Mouse (Mus musculus) hindbrain, embryonic 11.5 days (tissue): ENCODE data around the gene Mef2d. TPM values are rescaled to one million over a fixed set of nuclear protein-coding genes. Genes with fewer than 3 reads are reported as not detected.
"Not testable (repeated sequence)": the region's sequence is repeated elsewhere in the genome, so short reads cannot be mapped to it uniquely, and the experiment has no call there.

Experiments
- ATAC-seq: fragments of 200-750 bp; cut with Nextera tagmentation; 2 replicates; pipeline ENCODE4 v1.8.0; 2017; ENCODE audit warnings: mild to moderate bottlenecking, moderate TSS enrichment, moderate library complexity; ENCODE audit not compliant: low FRiP score
- DNase-seq: peaks from one replicate; pipeline ENCODE4 v3.0.0-alpha.2; 2015; ENCODE audit warnings: low spot score
- H3K27ac ChIP-seq: fragments of 300-500 bp; sonication (generic); 2 replicates; pipeline ENCODE4 v1.5.1; 2014; ENCODE audit warnings: mild to moderate bottlenecking, low read depth, low read length
- H3K27me3 ChIP-seq: fragments of 300-500 bp; sonication (generic); 2 replicates; pipeline ENCODE4 v1.6.1; 2014; ENCODE audit warnings: mild to moderate bottlenecking, low read length, moderate library complexity, mixed read lengths; ENCODE audit not compliant: control insufficient read depth, insufficient read depth
- H3K36me3 ChIP-seq: fragments of 300-500 bp; sonication (generic); 2 replicates; pipeline ENCODE4 v1.6.1; 2014; ENCODE audit warnings: mild to moderate bottlenecking, low read length, moderate library complexity, mixed read lengths; ENCODE audit not compliant: control insufficient read depth, insufficient read depth
- H3K4me1 ChIP-seq: fragments of 300-500 bp; sonication (generic); replicated peaks from 2 replicates; pipeline ENCODE4 v1.6.1; 2014; ENCODE audit warnings: low read length, mixed read lengths; ENCODE audit not compliant: control insufficient read depth, insufficient read depth
- H3K4me2 ChIP-seq: fragments of 300-500 bp; sonication (generic); replicated peaks from 2 replicates; pipeline ENCODE4 v1.6.1; 2014; ENCODE audit warnings: mild to moderate bottlenecking, low read depth, low read length
- H3K4me3 ChIP-seq: fragments of 300-500 bp; sonication (generic); 2 replicates; pipeline ENCODE4 v1.5.1; 2014; ENCODE audit warnings: low read depth, low read length
- H3K9ac ChIP-seq: fragments of 300-500 bp; sonication (generic); 2 replicates; pipeline ENCODE4 v1.6.1; 2014; ENCODE audit warnings: low read depth, low read length
- H3K9me3 ChIP-seq: fragments of 300-500 bp; sonication (generic); 2 replicates; pipeline ENCODE4 v1.6.1; 2016; ENCODE audit warnings: low read length; ENCODE audit not compliant: control insufficient read depth
- WGBS: fragments of 180-500 bp; shearing (Covaris S2); extraction: QIAGEN DNeasy Blood & Tissue Kit; methylation state at CpG from one replicate; pipeline ENCODE4 v1.1.7; 2014; 5-methylcytosine and 5-hydroxymethylcytosine counted together
- polyA plus RNA-seq: library from polyadenylated mRNA; unstranded; fragments of >200 nt; fragmentation: Nextera tagmentation; extraction: Ambion mirVana; gene quantifications from 2 replicates; pipeline ENCODE4 v1.2.1, GENCODE M21; 2014

The Mef2d gene
- polyA plus RNA-seq, 1 experiment from 2014 or later, result 12.0 TPM

DNA sequence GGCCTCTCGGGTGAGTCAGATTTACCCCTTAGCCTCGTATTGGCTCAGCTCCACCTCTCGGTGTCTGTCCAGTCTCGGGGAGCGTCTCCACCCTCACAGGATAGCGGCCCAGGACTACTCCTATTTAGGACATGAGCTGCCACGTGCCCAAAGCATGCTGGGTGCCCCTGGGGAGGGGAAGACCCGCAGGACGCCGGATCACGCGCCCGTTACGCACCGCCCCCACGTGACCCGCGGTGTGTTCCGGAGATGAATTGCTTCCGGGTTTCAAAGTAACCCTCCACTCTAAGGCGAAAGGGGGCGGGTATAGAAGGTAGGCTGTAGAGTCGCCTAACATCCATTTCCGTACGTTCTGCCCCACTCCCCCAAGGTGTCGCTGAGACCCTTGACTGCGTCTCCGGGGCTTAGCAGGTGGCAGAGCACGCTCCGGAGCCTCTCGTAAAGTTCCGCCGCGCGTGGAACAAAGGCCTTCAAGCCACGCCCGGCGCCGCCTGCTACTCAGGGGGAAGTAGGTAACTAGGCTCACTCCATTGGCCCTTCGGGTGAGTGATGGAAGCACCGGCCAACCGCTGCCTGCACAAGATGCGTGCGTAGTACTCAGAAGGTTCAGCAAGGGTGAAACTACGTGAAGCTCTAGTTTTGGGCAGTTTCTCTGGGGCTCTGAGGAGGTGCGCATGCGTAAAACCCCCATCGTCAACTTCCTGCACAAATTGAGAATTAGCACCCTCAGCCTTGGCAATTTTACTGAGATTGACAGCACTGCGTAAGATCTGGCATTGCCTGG is 35.6 kb downstream of the Mef2d start:
- Histone ChIP-seq H3K4me2 (peak overlapping the region; percentile 64), H3K9me3 (no peaks in the 10 kb centered on the region), H3K27ac (peak overlapping the region; percentile 97), H3K9ac (peak overlapping the region; percentile 77), H3K36me3 (no peaks in the 10 kb centered on the region), H3K27me3 (no peaks in the 10 kb centered on the region), H3K4me3 (peak overlapping the region; percentile 57), H3K4me1 (no peaks in the 10 kb centered on the region)
- DNase-seq (peak; percentile 96), ATAC-seq (peak; percentile 99)
- WGBS, result under 1% methylated on average over 49 of the region's 49 CpGs

DNA sequence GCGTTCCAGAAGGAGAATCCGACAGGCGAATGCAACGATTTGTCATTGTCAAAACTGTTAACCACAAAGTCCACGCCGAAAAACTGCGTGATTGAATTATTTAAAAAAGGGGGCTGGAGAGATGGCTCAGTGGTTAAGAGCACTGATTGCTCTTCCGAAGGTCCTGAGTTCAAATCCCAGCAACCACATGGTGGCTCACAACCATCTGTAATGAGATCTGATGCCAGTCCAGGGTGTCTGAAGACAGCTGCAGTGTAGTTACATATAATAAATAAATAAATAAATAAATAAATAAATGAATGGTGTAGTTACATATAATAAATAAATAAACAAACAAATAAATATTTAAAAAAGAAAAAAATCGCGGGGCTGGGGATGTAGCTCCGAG is 36.2 kb downstream of the Mef2d start:
- peak overlapping the region; percentile 64 for H3K4me2 ChIP-seq
- peak overlapping the region; percentile 57 for H3K4me3 ChIP-seq
- H3K9me3 ChIP-seq, DNase-seq, H3K4me1 ChIP-seq, H3K36me3 ChIP-seq, H3K27me3 ChIP-seq: not testable (repeated sequence)
- peak; percentile 39 for ATAC-seq
- 33% methylated on average over 11 of the region's 11 CpGs for WGBS
- H3K27ac ChIP-seq, result peak overlapping the region; percentile 97; the same call in 1 of the 2 replicates
- peak overlapping the region; percentile 77; the same call in 1 of the 2 replicates for H3K9ac ChIP-seq

DNA sequence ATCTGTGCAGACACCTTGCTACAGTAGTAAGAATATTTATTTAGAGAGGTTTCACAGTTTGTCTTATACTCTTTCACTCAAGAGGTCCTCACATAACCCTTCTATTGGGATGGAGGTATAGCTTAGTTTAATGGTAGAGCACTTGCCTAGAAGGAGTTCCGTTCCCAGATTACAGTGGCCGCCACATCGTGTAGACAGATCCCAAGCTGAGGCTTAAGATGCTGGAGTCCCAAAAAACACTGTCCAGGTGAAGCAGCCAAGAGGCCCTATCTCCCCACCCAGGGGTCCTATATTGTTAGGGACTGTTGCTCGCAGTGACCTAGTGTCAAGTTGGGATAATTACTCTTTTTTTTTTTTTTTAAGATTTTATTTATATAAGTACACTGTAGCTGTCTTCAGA is 36.8 kb downstream of the Mef2d start:
- 85% methylated on average over 4 of the region's 4 CpGs for WGBS
- ATAC-seq (no peak), DNase-seq (no peak)
- no peaks in the 10 kb centered on the region for H3K9me3 ChIP-seq
- H3K4me1 ChIP-seq, result no peaks in the 10 kb centered on the region
- no peak overlapping the region for H3K4me2 ChIP-seq
- H3K4me3 ChIP-seq, result no peak overlapping the region
- H3K36me3 ChIP-seq, result no peaks in the 10 kb centered on the region
- no peak overlapping the region for H3K9ac ChIP-seq
- no peak overlapping the region for H3K27ac ChIP-seq
- no peaks in the 10 kb centered on the region for H3K27me3 ChIP-seq

DNA sequence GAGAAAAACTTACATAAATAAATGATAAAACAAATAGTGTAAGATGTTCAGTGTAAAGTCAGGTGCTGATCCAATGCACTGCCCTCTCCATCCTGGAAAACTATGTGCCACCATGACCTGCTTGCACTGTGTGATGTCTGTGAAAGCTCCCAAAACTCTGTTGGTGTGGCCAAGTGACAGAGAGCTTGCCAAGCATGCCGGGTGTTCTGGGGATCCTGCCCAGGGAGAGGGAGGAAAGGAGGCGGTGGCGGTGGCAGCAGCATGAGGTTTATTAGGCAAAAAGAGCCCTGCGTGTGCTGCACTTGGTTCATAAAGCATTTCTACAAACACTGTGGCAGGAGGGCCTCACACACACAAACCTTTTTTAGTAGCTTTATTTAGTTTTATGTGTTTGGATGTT is 39.2 kb downstream of the Mef2d start:
- ATAC-seq (no peak), DNase-seq (no peak)
- H3K4me1 ChIP-seq, result no peaks in the 10 kb centered on the region
- H3K9me3 ChIP-seq, result no peaks in the 10 kb centered on the region
- H3K27ac ChIP-seq, result no peak overlapping the region
- 75% methylated on average over 4 of the region's 4 CpGs for WGBS
- no peak overlapping the region for H3K4me2 ChIP-seq
- no peak overlapping the region for H3K9ac ChIP-seq
- H3K36me3 ChIP-seq, result no peaks in the 10 kb centered on the region
- H3K27me3 ChIP-seq, result no peaks in the 10 kb centered on the region
- no peak overlapping the region for H3K4me3 ChIP-seq

DNA sequence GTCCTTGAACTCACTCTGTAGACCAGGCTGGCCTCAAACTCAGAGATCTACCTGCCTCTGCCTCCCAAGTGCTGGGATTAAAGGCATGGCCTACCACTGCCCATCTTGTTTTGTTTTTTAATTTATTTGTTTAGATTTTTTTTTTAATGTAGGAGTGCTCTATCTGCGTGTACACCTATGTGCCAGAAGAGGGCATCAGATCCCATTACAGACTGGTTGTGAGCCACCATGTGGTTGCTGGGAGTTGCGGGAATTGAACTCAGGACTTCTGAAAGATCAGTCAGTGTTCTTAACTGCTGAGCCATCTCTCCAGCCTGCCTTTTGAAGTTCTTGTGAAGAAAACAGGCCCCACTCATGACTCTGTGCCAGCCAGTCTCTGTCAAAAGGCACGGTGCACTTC is 44.3 kb downstream of the Mef2d start:
- ATAC-seq (no peak), DNase-seq (no peak)
- 73% methylated on average over 3 of the region's 3 CpGs for WGBS
- Histone ChIP-seq H3K4me1 (no peaks in the 10 kb centered on the region), H3K9ac (no peak overlapping the region), H3K4me2 (no peak overlapping the region), H3K36me3 (no peaks in the 10 kb centered on the region), H3K9me3 (no peaks in the 10 kb centered on the region), H3K27ac (no peak overlapping the region), H3K4me3 (no peak overlapping the region), H3K27me3 (no peaks in the 10 kb centered on the region)

DNA sequence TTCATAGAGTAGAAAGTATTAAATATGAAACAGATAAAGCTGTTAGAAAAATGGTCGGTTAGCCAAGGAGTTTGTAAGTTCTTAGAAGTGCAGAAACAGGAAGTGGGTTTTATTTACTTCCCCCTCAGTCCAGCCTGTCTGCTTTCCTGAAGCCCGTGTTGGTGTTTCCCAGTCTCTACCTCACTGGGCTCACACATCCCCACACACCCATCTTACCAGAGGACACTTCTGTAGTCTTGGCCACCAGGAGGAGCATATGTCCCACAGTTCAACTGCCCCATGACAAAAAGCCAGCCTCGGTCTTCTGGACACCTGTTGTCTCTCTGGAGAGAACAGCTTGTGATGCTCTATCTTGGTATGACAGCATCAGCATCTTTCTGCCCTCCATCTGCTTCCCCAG is 49.0 kb downstream of the Mef2d start:
- no peaks in the 10 kb centered on the region for H3K36me3 ChIP-seq
- ATAC-seq, result no peak
- H3K4me1 ChIP-seq, result no peaks in the 10 kb centered on the region
- WGBS, result 23% methylated on average over 3 of the region's 3 CpGs
- H3K9me3 ChIP-seq, result no peaks in the 10 kb centered on the region
- H3K4me2 ChIP-seq, result no peak overlapping the region
- DNase-seq, result peak; percentile 40
- no peak overlapping the region for H3K4me3 ChIP-seq
- H3K9ac ChIP-seq, result no peak overlapping the region
- H3K27me3 ChIP-seq, result peaks cover 9% of the 10 kb centered on the region
- H3K27ac ChIP-seq, result no peak overlapping the region

DNA sequence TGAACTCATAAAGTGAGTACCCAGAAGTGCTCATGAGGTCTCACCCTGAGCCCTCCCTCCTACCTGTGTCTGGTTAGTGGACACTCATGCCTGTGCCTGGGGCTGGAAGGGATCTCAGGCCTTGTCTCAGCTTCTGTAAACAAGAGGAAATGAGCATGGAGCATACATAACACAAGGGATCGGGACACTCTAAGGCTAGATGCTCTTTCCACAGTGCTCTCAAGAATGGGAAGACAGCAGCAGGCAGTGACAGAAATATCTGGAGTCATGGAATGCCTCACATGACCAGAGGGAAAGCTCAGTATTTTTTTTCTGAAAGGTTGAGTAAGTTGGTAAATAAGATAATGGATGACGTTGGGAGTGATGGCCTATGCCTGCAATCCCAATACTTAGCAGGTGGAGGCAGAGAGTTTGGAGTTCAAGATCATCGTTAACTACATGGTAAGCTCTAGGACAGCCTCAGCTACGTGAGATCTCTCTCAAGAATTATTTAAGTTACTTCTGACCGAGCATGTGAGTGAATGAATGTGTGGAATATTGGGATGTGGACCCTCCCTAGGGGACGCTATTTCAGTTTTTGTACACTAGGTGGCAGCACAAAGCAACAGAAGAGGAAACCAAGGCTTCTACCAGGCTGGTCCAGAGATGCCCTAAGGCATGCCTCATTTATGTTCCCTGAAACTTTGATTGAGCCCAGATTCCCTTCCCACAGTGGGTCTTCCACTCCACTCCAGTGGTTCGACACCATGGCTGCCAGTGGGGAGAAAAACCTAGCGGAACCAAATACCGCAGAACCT is 49.8 kb downstream of the Mef2d start:
- Histone ChIP-seq H3K36me3 (no peaks in the 10 kb centered on the region), H3K27ac (no peak overlapping the region), H3K9me3 (no peaks in the 10 kb centered on the region), H3K4me3 (no peak overlapping the region), H3K4me2 (no peak overlapping the region), H3K4me1 (no peaks in the 10 kb centered on the region), H3K9ac (no peak overlapping the region), H3K27me3 (peaks cover 10% of the 10 kb centered on the region)
- DNase-seq (peak; percentile 84), ATAC-seq (peak; percentile 51)
- 27% methylated on average over 9 of the region's 9 CpGs for whole genome bisulfite sequencing

DNA sequence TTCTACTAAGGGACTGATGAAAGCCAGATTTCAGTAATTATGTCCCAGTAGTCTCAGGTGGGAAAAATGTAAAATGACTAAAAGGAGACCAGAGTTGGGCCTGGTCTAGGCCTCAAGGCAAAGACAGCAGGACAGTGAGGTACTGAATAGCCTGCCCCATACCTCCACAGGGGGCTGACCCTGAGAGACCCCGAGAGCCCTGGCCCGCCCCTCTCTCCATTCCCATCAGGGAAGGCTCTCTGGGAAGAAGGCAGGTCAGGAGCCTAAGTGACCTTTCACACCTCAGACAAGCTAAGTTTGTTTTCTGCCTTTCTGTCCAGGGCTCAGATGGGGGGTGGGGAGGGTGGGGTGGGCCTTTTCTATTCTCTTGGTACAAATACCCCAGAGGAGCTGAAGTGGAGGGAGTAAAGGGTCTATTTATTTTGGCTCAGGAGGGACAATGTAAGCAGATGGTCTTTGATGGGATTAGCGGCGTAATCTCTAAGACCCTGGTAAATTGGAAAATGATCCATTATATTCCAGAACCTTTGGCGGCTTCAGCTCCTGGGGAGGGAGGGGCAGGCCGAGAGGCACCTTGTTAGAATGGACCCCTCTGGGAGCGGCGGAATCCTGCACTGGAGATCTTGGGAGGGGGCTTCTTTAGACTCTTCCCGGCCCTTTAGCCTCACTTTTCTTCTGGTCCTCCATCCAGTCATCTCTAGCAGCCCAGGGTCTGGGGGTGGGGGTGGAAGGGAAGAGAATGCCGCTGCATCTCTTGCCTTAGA is 55.8 kb downstream of the Mef2d start:
- no peaks in the 10 kb centered on the region for H3K9me3 ChIP-seq
- ATAC-seq (no peak), DNase-seq (peak; percentile 26)
- H3K36me3 ChIP-seq, result no peaks in the 10 kb centered on the region
- 0 out of 2 replicates have a peak overlapping the region, but pooled peaks have one; percentile 14 for H3K4me2 ChIP-seq
- H3K4me3 ChIP-seq, result no peak overlapping the region
- peaks cover 17% of the 10 kb centered on the region for H3K4me1 ChIP-seq
- peak overlapping the region; percentile 59 for H3K27ac ChIP-seq
- under 1% methylated on average over 10 of the region's 10 CpGs for WGBS
- no peak overlapping the region for H3K9ac ChIP-seq
- peaks cover 44% of the 10 kb centered on the region for H3K27me3 ChIP-seq
